Mouse (Mus musculus) T-helper 2 cell (primary cell): ENCODE data around the gene Kif13a.

Experiments
- in situ Hi-C: fragments of 300-600 bp; cut with MboI, MseI; formaldehyde crosslinking; loops from one replicate; pipeline ENCODE4 v1.15.1; 2025; ENCODE audit warnings: high pct_unique_total_duplicates

Gene Kif13a

GRCm38 (mm10) chr13:46883976-46884375 is 45.7 kb downstream of the Kif13a start:
- in situ Hi-C loops, result loop anchor here (10.0 kb wide), 1 partner anchor 1561 kb away; no protein-coding TSS in a partner anchor

- in situ Hi-C loops, result loop anchor here (10.0 kb wide), 1 partner anchor 1561 kb away; no protein-coding TSS in a partner anchor
These were observed 46.3 kb downstream of the Kif13a start for GRCm38 (mm10) chr13:46883381-46883780.

- in situ Hi-C loops, result loop anchor here (10.0 kb wide), 1 partner anchor 1564 kb away; no protein-coding TSS in a partner anchor
These were observed 48.9 kb downstream of the Kif13a start for GRCm38 (mm10) chr13:46880736-46881135.

- in situ Hi-C loops, result loop anchor here (10.0 kb wide), 1 partner anchor 1565 kb away; no protein-coding TSS in a partner anchor
These were observed 49.4 kb downstream of the Kif13a start for GRCm38 (mm10) chr13:46880243-46880642.

- in situ Hi-C loops, result no loop called here
These were observed 52.6 kb downstream of the Kif13a start for GRCm38 (mm10) chr13:46877049-46877448.

GRCm38 (mm10) chr13:46875377-46875776 is 54.3 kb downstream of the Kif13a start:
- in situ Hi-C loops, result no loop called here

GRCm38 (mm10) chr13:46872732-46873131 is 56.9 kb downstream of the Kif13a start:
- in situ Hi-C loops, result no loop called here

- in situ Hi-C loops, result no loop called here
These were observed 57.5 kb downstream of the Kif13a start for GRCm38 (mm10) chr13:46872194-46872593.

- in situ Hi-C loops, result no loop called here
These were observed 60.2 kb downstream of the Kif13a start for GRCm38 (mm10) chr13:46869464-46869863.

- in situ Hi-C loops, result no loop called here
These were observed 66.4 kb downstream of the Kif13a start for GRCm38 (mm10) chr13:46863169-46863748.

GRCm38 (mm10) chr13:46859876-46860275 is 69.8 kb downstream of the Kif13a start:
- in situ Hi-C loops, result no loop called here

- in situ Hi-C loops, result no loop called here
These were observed 70.5 kb downstream of the Kif13a start for GRCm38 (mm10) chr13:46859173-46859572.

- in situ Hi-C loops, result no loop called here
These were observed 70.9 kb downstream of the Kif13a start for GRCm38 (mm10) chr13:46858835-46859152.

GRCm38 (mm10) chr13:46858143-46858834 is 71.4 kb downstream of the Kif13a start:
- in situ Hi-C loops, result no loop called here

- in situ Hi-C loops, result no loop called here
These were observed 75.2 kb downstream of the Kif13a start for GRCm38 (mm10) chr13:46854456-46854855.

- in situ Hi-C loops, result no loop called here
These were observed 77.2 kb downstream of the Kif13a start for GRCm38 (mm10) chr13:46852470-46852869.

GRCm38 (mm10) chr13:46845456-46845855 is 84.2 kb downstream of the Kif13a start:
- in situ Hi-C loops, result loop anchor here (25.0 kb wide), 1 partner anchor 167 kb away; the partner anchor contains the start of gene Nhlrc1

GRCm38 (mm10) chr13:46844561-46845235 is 85.0 kb downstream of the Kif13a start:
- in situ Hi-C loops, result loop anchor here (25.0 kb wide), 1 partner anchor 168 kb away; the partner anchor contains the start of gene Nhlrc1

- in situ Hi-C loops, result loop anchor here (25.0 kb wide), 1 partner anchor 169 kb away; the partner anchor contains the start of gene Nhlrc1
These were observed 86.0 kb downstream of the Kif13a start for GRCm38 (mm10) chr13:46843646-46844045.

- in situ Hi-C loops, result loop anchor here (25.0 kb wide), 1 partner anchor 170 kb away; the partner anchor contains the start of gene Nhlrc1
These were observed 87.5 kb downstream of the Kif13a start for GRCm38 (mm10) chr13:46842185-46842584.

GRCm38 (mm10) chr13:46841668-46842067 is 88.0 kb downstream of the Kif13a start:
- in situ Hi-C loops, result loop anchor here (25.0 kb wide), 1 partner anchor 171 kb away; the partner anchor contains the start of gene Nhlrc1

- in situ Hi-C loops, result loop anchor here (25.0 kb wide), 1 partner anchor 172 kb away; the partner anchor contains the start of gene Nhlrc1
These were observed 89.0 kb downstream of the Kif13a start for GRCm38 (mm10) chr13:46840676-46841075.
